Mouse (Mus musculus): Measurements from ENCODE around the gene Med6. TPM values are rescaled to one million over a fixed set of nuclear protein-coding genes. Genes with fewer than 3 reads are reported as not detected.
"Not testable (repeated sequence)": the region's sequence is repeated elsewhere in the genome, so short reads cannot be mapped to it uniquely, and the experiment has no call there.

The Med6 gene
- total RNA-seq, 2 experiments from 2014 or later: 12.8 TPM

- intact Hi-C loops (cut with DNase I; ENCODE audit: low total_unique reads): no loop called here
- DNase-seq: no peak
Observed at GRCm38 (mm10) chr12:81568374-81568773, 26.4 kb downstream of the Med6 start, which contains the start of gene Adam21. TSS of gene Adam21 (minus strand) at chr12:81568474.

GRCm38 (mm10) chr12:81567931-81568330 is 26.9 kb downstream of the Med6 start:
- no peak for DNase-seq
- intact Hi-C loops (cut with DNase I; ENCODE audit: low total_unique reads): no loop called here

- DNase-seq: no peak
- intact Hi-C loops (cut with DNase I; ENCODE audit: low total_unique reads): no loop called here
Observed at GRCm38 (mm10) chr12:81564173-81564572, 30.6 kb downstream of the Med6 start.

- DNase-seq: no peak
- intact Hi-C loops (cut with DNase I; ENCODE audit: low total_unique reads): no loop called here
Observed at GRCm38 (mm10) chr12:81549286-81549685, 45.5 kb downstream of the Med6 start.

GRCm38 (mm10) chr12:81547163-81547562 is 47.6 kb downstream of the Med6 start:
- DNase-seq: no peak
- intact Hi-C loops (cut with DNase I; ENCODE audit: low total_unique reads): no loop called here

- no peak for DNase-seq
- intact Hi-C loops (cut with DNase I; ENCODE audit: low total_unique reads): no loop called here
Observed at GRCm38 (mm10) chr12:81533029-81533419, 61.8 kb downstream of the Med6 start.

- peak; percentile 82 for DNase-seq
- intact Hi-C loops (cut with DNase I; ENCODE audit: low total_unique reads): no loop called here
Observed at GRCm38 (mm10) chr12:81532316-81533028, 62.3 kb downstream of the Med6 start, which contains the start of the genes Gm20498 and Synj2bp. TSS of gene Gm20498 (minus strand) at chr12:81532905. TSS of gene Synj2bp (minus strand) at chr12:81532911.

- DNase-seq; intact Hi-C loops (cut with DNase I; ENCODE audit: low total_unique reads): not testable (repeated sequence)
Observed at GRCm38 (mm10) chr12:81530587-81530986, 64.2 kb downstream of the Med6 start.

Other genes with a start within 250 kb of the Med6 start
- gene Gm4787, start 215.5 kb downstream of the Med6 start, total RNA-seq (2021): under 1 TPM; 0.59 to 0.95 TPM
- gene Adam4, start 173.1 kb downstream of the Med6 start, total RNA-seq (2021): 1 to 10 TPM in 1 of 2 experiments, under 1 TPM in 1; 0.51 to 1.0 TPM
- 10 to 100 TPM; 79.1 to 82.2 TPM for gene Cox16, start 109.9 kb downstream of the Med6 start, total RNA-seq (2021)
- 10 to 100 TPM; 32.6 to 33.6 TPM for gene Gm20498, start 62.1 kb downstream of the Med6 start, total RNA-seq (2021)
- gene Synj2bp, start 62.1 kb downstream of the Med6 start, total RNA-seq (2021): 10 to 100 TPM; 26.1 to 26.2 TPM
- not detected for gene Adam21, start 26.5 kb downstream of the Med6 start, total RNA-seq (2021)
- gene Ttc9, start 36.2 kb upstream of the Med6 start, total RNA-seq (2021): 10 to 100 TPM; 11.5 to 21.3 TPM
- under 1 TPM in 1 of 2 experiments, not detected in 1; 0.11 TPM for gene Map3k9, start 186.2 kb upstream of the Med6 start, total RNA-seq (2021)